Mouse (Mus musculus): ENCODE measurements around the gene A430078G23Rik.

A430078G23Rik gene

GRCm38 (mm10) chr8:3400509-3400908, 47.3 kb downstream of the A430078G23Rik start:
- DNase-seq (ENCODE audit: inconsistent age in 2 of 2, low spot score in 1 of 2): no peak

- no peak for DNase-seq (ENCODE audit: inconsistent age in 2 of 2, low spot score in 1 of 2)
Observed at GRCm38 (mm10) chr8:3407417-3407816, 54.2 kb downstream of the A430078G23Rik start.

- no peak for DNase-seq (ENCODE audit: inconsistent age in 2 of 2, low spot score in 1 of 2)
Observed at GRCm38 (mm10) chr8:3411085-3411484, 57.9 kb downstream of the A430078G23Rik start.

GRCm38 (mm10) chr8:3411901-3412301, 58.7 kb downstream of the A430078G23Rik start:
- peak; percentile 48 to 83 for DNase-seq (ENCODE audit: inconsistent age in 2 of 2, low spot score in 1 of 2)

GRCm38 (mm10) chr8:3412816-3413215, 59.6 kb downstream of the A430078G23Rik start:
- no peak for DNase-seq (ENCODE audit: inconsistent age in 2 of 2, low spot score in 1 of 2)

- no peak for DNase-seq (ENCODE audit: inconsistent age in 2 of 2, low spot score in 1 of 2)
Observed at GRCm38 (mm10) chr8:3414639-3415190, 61.5 kb downstream of the A430078G23Rik start.

GRCm38 (mm10) chr8:3415259-3415658, 62.0 kb downstream of the A430078G23Rik start:
- no peak for DNase-seq (ENCODE audit: inconsistent age in 2 of 2, low spot score in 1 of 2)

- DNase-seq (ENCODE audit: inconsistent age in 2 of 2, low spot score in 1 of 2): no peak
Observed at GRCm38 (mm10) chr8:3415661-3416060, 62.4 kb downstream of the A430078G23Rik start.

GRCm38 (mm10) chr8:3416846-3417245, 63.6 kb downstream of the A430078G23Rik start:
- no peak for DNase-seq (ENCODE audit: inconsistent age in 2 of 2, low spot score in 1 of 2)

- DNase-seq (ENCODE audit: inconsistent age in 2 of 2, low spot score in 1 of 2): no peak
Observed at GRCm38 (mm10) chr8:3417455-3417854, 64.2 kb downstream of the A430078G23Rik start.

GRCm38 (mm10) chr8:3418101-3418500, 64.9 kb downstream of the A430078G23Rik start:
- DNase-seq (ENCODE audit: inconsistent age in 2 of 2, low spot score in 1 of 2): no peak

GRCm38 (mm10) chr8:3420105-3420706, 67.0 kb downstream of the A430078G23Rik start:
- no peak for DNase-seq (ENCODE audit: inconsistent age in 2 of 2, low spot score in 1 of 2)

GRCm38 (mm10) chr8:3421507-3421906, 68.3 kb downstream of the A430078G23Rik start:
- no peak for DNase-seq (ENCODE audit: inconsistent age in 2 of 2, low spot score in 1 of 2)

- no peak for DNase-seq (ENCODE audit: inconsistent age in 2 of 2, low spot score in 1 of 2)
Observed at GRCm38 (mm10) chr8:3425217-3425616, 72.0 kb downstream of the A430078G23Rik start.

GRCm38 (mm10) chr8:3426211-3426610, 73.0 kb downstream of the A430078G23Rik start:
- no peak for DNase-seq (ENCODE audit: inconsistent age in 2 of 2, low spot score in 1 of 2)

- DNase-seq (ENCODE audit: inconsistent age in 2 of 2, low spot score in 1 of 2): no peak
Observed at GRCm38 (mm10) chr8:3428426-3428825, 75.2 kb downstream of the A430078G23Rik start.

GRCm38 (mm10) chr8:3429966-3430365, 76.8 kb downstream of the A430078G23Rik start:
- DNase-seq (ENCODE audit: inconsistent age in 2 of 2, low spot score in 1 of 2): peak; percentile 84 to 89

GRCm38 (mm10) chr8:3431113-3431512, 77.9 kb downstream of the A430078G23Rik start:
- DNase-seq (ENCODE audit: inconsistent age in 2 of 2, low spot score in 1 of 2): no peak

GRCm38 (mm10) chr8:3436492-3436891, 83.3 kb downstream of the A430078G23Rik start:
- DNase-seq (ENCODE audit: inconsistent age in 2 of 2, low spot score in 1 of 2): no peak

- DNase-seq (ENCODE audit: inconsistent age in 2 of 2, low spot score in 1 of 2): no peak
Observed at GRCm38 (mm10) chr8:3439510-3439909, 86.3 kb downstream of the A430078G23Rik start.

Measured in adrenal gland, adult (tissue).